Mouse (Mus musculus) heart, embryonic 16.5 days (tissue): Measurements from ENCODE around the gene Cnih1. TPM values are rescaled to one million over a fixed set of nuclear protein-coding genes. Genes with fewer than 3 reads are reported as not detected.
"Not testable (repeated sequence)": the region's sequence is repeated elsewhere in the genome, so short reads cannot be mapped to it uniquely, and the experiment has no call there.

ENCODE experiments used
- ATAC-seq: fragments of 200-750 bp; cut with Nextera tagmentation; replicated peaks from 2 replicates; pipeline ENCODE4 v1.8.0; 2017; ENCODE audit warnings: moderate number of reproducible peaks; ENCODE audit not compliant: insufficient read depth, low FRiP score; ENCODE audit errors: extremely low read depth
- H3K27ac ChIP-seq: fragments of 300-500 bp; sonication (generic); 2 replicates; pipeline ENCODE4 v1.5.1; 2014; ENCODE audit warnings: mild to moderate bottlenecking, low read length, control low read depth, moderate library complexity
- H3K27me3 ChIP-seq: fragments of 300-500 bp; sonication (generic); 2 replicates; pipeline ENCODE4 v1.6.1; 2014; ENCODE audit warnings: low read length, mixed read lengths; ENCODE audit not compliant: control insufficient read depth, insufficient read depth
- H3K36me3 ChIP-seq: fragments of 300-500 bp; sonication (generic); 2 replicates; pipeline ENCODE4 v1.6.1; 2014; ENCODE audit not compliant: control insufficient read depth, insufficient read depth
- H3K4me1 ChIP-seq: fragments of 300-500 bp; sonication (generic); 2 replicates; pipeline ENCODE4 v1.6.1; 2014; ENCODE audit warnings: low read length, mixed read lengths; ENCODE audit not compliant: control insufficient read depth, insufficient read depth
- H3K4me2 ChIP-seq: fragments of 300-500 bp; sonication (generic); 2 replicates; pipeline ENCODE4 v1.6.1; 2014; ENCODE audit warnings: low read depth, mild to moderate bottlenecking, control low read depth, low read length
- H3K4me3 ChIP-seq: fragments of 300-500 bp; sonication (generic); 2 replicates; pipeline ENCODE4 v1.5.1; 2014; ENCODE audit warnings: mild to moderate bottlenecking, control low read depth, low read length
- H3K9ac ChIP-seq: fragments of 300-500 bp; sonication (generic); 2 replicates; pipeline ENCODE4 v1.6.1; 2014; ENCODE audit warnings: low read length, control low read depth
- H3K9me3 ChIP-seq: fragments of 300-500 bp; sonication (generic); replicated peaks from 2 replicates; pipeline ENCODE4 v1.6.1; 2016; ENCODE audit warnings: low read length; ENCODE audit not compliant: control insufficient read depth
- WGBS: fragments of 180-500 bp; shearing (Covaris S2); extraction: QIAGEN DNeasy Blood & Tissue Kit; methylation state at CpG from one replicate; pipeline ENCODE4 v1.1.7; 2014; 5-methylcytosine and 5-hydroxymethylcytosine counted together
- polyA plus RNA-seq: library from polyadenylated mRNA; unstranded; fragments of >200 nt; fragmentation: Nextera tagmentation; extraction: Ambion mirVana; gene quantifications from 2 replicates; pipeline ENCODE4 v1.2.1, GENCODE M21; 2015

The Cnih1 gene
- polyA plus RNA-seq, 1 experiment from 2014 or later, result 159 TPM

GRCm38 (mm10) chr14:46819961-46820360 lies 31.8 kb upstream of the Cnih1 start:
- not testable (repeated sequence) for H3K27ac ChIP-seq, ATAC-seq, H3K9me3 ChIP-seq, H3K4me3 ChIP-seq, H3K27me3 ChIP-seq, H3K4me2 ChIP-seq, H3K9ac ChIP-seq
- H3K4me1 ChIP-seq, result peaks cover 17% of the 10 kb centered on the region
- H3K36me3 ChIP-seq, result peaks cover 10% of the 10 kb centered on the region
- 95% methylated on average over 5 of the region's 6 CpGs for WGBS

DNA sequence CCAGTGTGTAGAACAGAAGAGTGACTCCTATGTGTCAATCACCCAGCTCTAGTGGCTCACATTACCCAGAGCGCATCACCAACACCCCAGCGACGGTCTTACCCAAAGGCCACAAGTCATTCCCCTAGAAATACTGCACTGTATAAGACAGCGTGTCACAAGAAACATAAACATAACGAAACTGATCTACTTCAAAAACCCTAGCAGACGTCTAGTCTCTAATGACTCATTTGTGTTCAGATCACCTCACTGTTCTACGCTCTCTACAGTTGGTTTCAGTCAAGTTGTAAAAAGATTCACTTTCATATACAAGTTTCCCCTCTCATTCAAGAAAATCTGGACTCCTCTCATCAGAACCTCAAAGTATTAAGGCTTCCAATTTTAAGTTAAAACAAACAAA lies 30.5 kb upstream of the Cnih1 start:
- Histone ChIP-seq H3K27me3 (no peaks in the 10 kb centered on the region), H3K4me3 (no peak overlapping the region), H3K27ac (no peak overlapping the region), H3K9me3 (no peaks in the 10 kb centered on the region), H3K9ac (no peak overlapping the region), H3K36me3 (peaks cover 15% of the 10 kb centered on the region), H3K4me1 (peaks cover 17% of the 10 kb centered on the region), H3K4me2 (no peak overlapping the region)
- no peak for ATAC-seq
- 85% methylated on average over 7 of the region's 7 CpGs for WGBS

GRCm38 (mm10) chr14:46816916-46817622 lies 28.9 kb upstream of the Cnih1 start:
- Histone ChIP-seq H3K9ac (no peak overlapping the region), H3K27me3 (no peaks in the 10 kb centered on the region), H3K4me2 (no peak overlapping the region), H3K4me3 (no peak overlapping the region), H3K36me3 (peaks cover 19% of the 10 kb centered on the region), H3K4me1 (peaks cover 17% of the 10 kb centered on the region), H3K27ac (no peak overlapping the region), H3K9me3 (no peaks in the 10 kb centered on the region)
- ATAC-seq, result no peak
- WGBS, result 88% methylated on average over 8 of the region's 8 CpGs

DNA sequence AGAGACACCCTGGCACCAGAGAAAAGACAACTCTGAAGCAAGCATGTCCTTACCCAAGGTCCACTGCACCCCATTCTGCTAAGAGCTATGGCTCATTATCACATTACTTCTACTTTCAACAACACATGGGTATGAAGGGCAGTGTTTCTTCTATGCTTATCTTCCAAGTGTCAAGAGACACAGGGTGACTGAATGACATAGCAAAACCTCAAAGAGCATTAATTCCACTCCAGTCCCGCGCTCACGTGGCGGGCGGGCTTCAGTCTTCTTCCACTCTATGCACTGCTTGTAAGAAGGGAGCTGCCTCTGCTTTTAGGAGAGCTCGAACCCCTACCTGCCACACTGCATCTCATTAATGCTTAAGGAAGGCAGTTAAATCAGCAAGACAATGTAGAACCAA lies 27.4 kb upstream of the Cnih1 start:
- WGBS, result 66% methylated on average over 6 of the region's 6 CpGs
- Histone ChIP-seq H3K27ac (no peak overlapping the region), H3K9me3 (no peaks in the 10 kb centered on the region), H3K27me3 (no peaks in the 10 kb centered on the region), H3K36me3 (peaks cover 27% of the 10 kb centered on the region), H3K4me3 (no peak overlapping the region), H3K4me2 (no peak overlapping the region), H3K9ac (no peak overlapping the region), H3K4me1 (peaks cover 11% of the 10 kb centered on the region)
- no peak for ATAC-seq

GRCm38 (mm10) chr14:46807927-46808326 lies 19.7 kb upstream of the Cnih1 start:
- Histone ChIP-seq H3K36me3 (peaks cover 13% of the 10 kb centered on the region), H3K4me3 (no peak overlapping the region), H3K4me2 (no peak overlapping the region), H3K9ac (no peak overlapping the region), H3K27me3 (no peaks in the 10 kb centered on the region), H3K9me3 (no peaks in the 10 kb centered on the region), H3K4me1 (no peaks in the 10 kb centered on the region; the same call in 1 of the 2 replicates), H3K27ac (no peak overlapping the region)
- ATAC-seq, result no peak
- 77% methylated on average over 3 of the region's 3 CpGs for WGBS

- Histone ChIP-seq H3K27me3 (no peaks in the 10 kb centered on the region), H3K27ac (no peak overlapping the region), H3K9me3 (no peaks in the 10 kb centered on the region), H3K4me2 (no peak overlapping the region), H3K4me3 (no peak overlapping the region), H3K9ac (no peak overlapping the region), H3K36me3 (peaks cover 6% of the 10 kb centered on the region), H3K4me1 (no peaks in the 10 kb centered on the region; the same call in 1 of the 2 replicates)
- 81% methylated on average over 5 of the region's 5 CpGs for WGBS
- no peak for ATAC-seq
Observed at GRCm38 (mm10) chr14:46806186-46806585, 18.0 kb upstream of the Cnih1 start.

DNA sequence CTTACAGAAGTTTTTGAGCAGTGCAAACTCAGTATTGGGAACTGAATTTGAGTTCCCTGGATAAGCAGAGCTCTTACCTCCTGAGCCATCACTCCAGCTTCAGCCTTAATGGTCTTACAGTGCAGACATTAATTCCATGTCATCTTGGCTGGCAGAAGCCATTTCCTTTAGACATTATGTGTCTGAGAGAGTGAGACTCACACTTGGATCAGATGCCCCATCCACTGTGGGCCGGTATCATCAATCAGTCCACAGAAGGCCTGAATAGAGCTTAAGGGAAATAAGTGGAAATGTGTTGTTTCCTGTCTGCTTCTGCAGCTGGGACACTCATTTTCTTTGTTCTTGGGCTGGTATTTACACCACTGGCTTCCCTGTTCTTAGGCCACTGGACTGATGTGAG lies 15.6 kb upstream of the Cnih1 start:
- H3K4me1 ChIP-seq, result no peaks in the 10 kb centered on the region; the same call in 1 of the 2 replicates
- no peak overlapping the region for H3K27ac ChIP-seq
- H3K4me3 ChIP-seq, result no peak overlapping the region
- no peaks in the 10 kb centered on the region for H3K9me3 ChIP-seq
- no peak overlapping the region for H3K4me2 ChIP-seq
- no peaks in the 10 kb centered on the region for H3K27me3 ChIP-seq
- H3K9ac ChIP-seq, result no peak overlapping the region
- peaks cover 2% of the 10 kb centered on the region; the same call in 1 of the 2 replicates for H3K36me3 ChIP-seq
- 63% methylated on average over 1 of the region's 1 CpGs for WGBS
- ATAC-seq, result no peak

- Histone ChIP-seq H3K9me3 (no peaks in the 10 kb centered on the region), H3K4me1 (no peaks in the 10 kb centered on the region), H3K27ac (no peak overlapping the region), H3K9ac (no peak overlapping the region), H3K27me3 (no peaks in the 10 kb centered on the region), H3K36me3 (peaks cover 2% of the 10 kb centered on the region; the same call in 1 of the 2 replicates), H3K4me3 (no peak overlapping the region), H3K4me2 (no peak overlapping the region)
- no peak for ATAC-seq
- WGBS, result 79% methylated on average over 4 of the region's 4 CpGs
Observed at GRCm38 (mm10) chr14:46803259-46803658, 15.0 kb upstream of the Cnih1 start.

DNA sequence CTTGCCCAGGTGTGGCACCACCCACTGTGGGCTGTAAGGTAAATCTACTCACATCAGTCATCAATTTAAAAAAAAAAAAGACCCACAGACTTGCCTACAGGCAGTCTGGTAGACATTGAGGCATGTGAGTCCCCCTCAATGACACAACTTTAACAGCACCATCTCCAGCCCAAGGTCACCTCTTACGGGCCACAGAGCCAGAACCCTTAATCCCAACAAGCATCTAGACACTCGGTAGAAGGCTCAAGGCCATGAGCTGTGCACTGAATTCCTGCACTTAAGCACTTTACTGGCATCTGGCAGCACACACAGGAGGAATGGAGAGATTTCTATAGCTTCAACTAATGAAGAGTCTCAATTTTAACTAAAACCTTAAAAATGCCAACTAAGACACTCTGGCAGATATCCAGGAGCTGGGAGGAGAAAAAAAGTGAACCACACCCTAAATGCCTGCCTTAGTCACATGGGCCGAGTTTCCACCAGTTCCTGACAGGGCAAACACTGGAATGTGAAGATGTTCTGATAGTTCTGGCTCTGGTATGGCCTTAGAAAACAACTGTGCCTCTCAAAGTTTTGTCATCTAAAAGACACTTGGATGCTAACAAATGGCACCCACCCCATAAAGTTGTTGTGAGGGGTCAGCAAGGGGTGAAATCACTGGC lies 12.6 kb upstream of the Cnih1 start:
- Histone ChIP-seq H3K9me3 (no peaks in the 10 kb centered on the region), H3K4me1 (no peaks in the 10 kb centered on the region), H3K27me3 (no peaks in the 10 kb centered on the region), H3K36me3 (peaks cover 2% of the 10 kb centered on the region; the same call in 1 of the 2 replicates), H3K4me3 (no peak overlapping the region), H3K4me2 (no peak overlapping the region), H3K27ac (no peak overlapping the region), H3K9ac (no peak overlapping the region)
- 60% methylated on average over 3 of the region's 3 CpGs for WGBS
- ATAC-seq, result no peak
